Mouse (Mus musculus) layer of hippocampus, adult 9-10 months (tissue): Measurements from ENCODE around the gene Ank2.
A peak's percentile ranks its signal among the peaks of the same experiment; 100 is the strongest.

Experiments
- DNase-seq: peaks from one replicate; pipeline ENCODE4 v3.0.0; 2022; ENCODE audit warnings: low spot score

Gene Ank2

DNA sequence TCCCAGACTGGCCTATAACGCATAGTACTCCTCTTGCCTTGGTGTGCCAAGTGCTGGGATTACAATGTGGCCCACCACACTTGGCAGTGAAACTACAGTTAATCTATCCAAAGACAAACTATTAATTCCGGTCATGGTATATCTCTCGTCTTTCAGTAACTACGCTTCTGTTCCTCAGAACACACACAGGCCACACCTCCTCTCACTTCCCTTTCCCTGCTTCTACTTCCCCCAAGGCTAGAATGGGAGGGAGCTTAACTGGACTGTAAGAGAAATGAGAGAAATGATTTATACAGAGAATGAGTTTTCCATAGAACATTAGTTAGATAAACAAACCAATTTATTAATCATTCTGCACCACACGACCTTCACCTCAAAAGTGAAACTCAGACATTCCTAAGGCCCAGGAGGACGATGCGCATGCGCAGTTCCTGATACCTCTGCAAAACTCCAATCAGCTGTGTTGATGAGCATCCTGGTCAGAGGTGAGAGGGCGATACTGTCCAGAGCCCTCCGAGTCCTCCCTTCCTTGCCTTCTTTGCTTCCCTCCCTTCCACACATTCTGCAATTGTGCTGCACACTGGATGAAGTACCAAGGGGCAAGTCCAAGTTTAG is 206.2 kb downstream of the Ank2 start:
- DNase-seq: no peak

DNA sequence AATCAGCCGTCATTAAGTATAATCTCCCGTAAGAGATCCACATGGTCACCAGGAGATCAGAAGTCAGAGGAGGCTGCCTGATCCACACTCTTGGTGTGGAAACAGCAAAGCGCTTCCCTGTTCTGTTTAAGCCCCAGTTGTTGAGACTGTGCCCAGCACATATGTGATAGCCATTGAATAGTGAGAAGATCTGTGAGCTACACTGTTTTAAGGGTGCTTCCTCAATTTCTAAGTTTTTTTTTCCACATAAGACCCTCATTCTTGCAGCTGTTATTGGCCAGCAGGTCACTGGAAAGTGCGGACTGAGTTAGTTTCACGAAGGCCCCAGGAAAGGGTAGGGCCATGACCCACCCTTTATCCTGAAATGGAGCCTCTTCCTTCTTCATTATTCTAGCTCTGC is 216.9 kb downstream of the Ank2 start:
- DNase-seq: no peak

DNA sequence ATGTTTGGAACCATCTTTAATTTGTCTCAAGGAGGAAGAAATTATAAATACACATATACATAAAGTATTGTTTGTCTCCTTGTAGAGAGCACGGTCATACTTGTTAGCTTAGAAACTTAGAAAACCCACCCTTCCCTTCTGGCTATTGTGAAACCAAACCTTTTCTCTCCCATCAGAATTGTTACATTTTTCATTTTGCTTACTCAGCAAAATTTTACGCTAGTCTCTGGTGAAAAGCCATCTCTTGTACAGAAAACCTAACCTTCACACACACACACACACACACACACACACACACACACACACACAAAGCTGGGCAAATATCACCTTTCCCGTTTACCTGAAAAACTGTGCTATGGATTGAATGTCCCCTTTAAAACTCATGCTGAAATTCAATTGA is 217.8 kb downstream of the Ank2 start:
- no peak for DNase-seq

DNA sequence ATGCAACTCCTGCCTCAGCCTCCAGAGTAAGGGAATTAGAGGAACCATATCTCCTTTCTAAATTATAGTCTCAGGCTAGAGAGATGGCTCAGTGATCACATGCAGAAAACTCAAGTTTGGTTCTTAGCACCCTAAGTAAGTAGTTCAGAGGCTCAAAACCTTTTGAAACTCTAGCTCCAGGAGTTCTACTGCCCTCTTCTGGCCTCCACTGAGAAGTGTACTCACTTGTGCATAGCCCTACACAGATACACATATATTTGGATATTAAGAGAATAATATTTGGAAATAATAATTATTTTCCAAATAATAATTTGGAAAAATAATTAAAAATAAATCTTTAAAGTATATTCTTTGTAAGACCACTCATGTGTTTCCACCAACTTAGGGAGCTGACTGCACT is 218.8 kb downstream of the Ank2 start:
- no peak for DNase-seq

GRCm38 (mm10) chr3:127275953-127276352 is 223.2 kb downstream of the Ank2 start:
- DNase-seq: no peak

GRCm38 (mm10) chr3:127272801-127273200 is 226.3 kb downstream of the Ank2 start:
- no peak for DNase-seq

DNA sequence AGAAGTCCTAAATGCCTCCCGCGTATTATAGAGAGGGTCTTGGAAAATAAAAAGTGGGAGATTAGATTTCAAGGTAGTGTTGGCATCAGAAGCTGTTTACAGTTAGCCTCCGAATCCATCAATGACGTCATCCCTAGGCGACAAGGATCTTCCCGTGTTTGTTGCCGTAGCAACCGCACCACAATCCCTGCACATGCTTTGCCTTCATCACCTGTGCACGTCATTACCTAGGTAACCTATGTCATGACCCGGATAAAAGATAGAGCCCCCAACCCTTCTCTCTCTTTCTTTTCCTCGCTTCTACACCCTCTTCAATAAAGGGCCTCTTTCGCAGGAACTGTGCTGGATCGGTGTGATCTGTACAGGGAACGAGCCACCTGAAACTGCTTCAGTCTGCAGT is 229.5 kb downstream of the Ank2 start:
- no peak for DNase-seq

DNA sequence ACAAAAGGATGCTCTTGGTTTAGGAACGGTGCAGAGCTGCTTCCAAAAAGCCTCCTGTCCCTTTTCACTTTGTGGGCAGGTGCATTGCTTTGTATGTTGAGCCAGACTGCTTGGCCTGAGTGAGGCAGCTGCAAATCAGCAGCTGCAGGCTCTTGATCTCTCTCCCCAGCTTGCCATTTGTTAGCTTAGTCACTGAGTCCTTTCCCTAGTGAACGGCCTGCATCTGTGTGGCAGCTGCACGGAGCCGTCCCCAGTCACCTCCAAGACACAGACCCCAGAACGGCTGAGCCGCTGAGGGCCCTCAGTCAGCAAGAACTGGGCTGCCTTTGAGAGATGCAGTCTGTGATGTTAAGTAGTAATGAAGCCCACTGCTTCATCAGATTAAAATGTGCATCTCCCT is 231.3 kb downstream of the Ank2 start:
- no peak for DNase-seq

GRCm38 (mm10) chr3:127265732-127266131 is 233.4 kb downstream of the Ank2 start:
- peak; percentile 48 for DNase-seq

- DNase-seq: no peak
These were observed 234.0 kb downstream of the Ank2 start for GRCm38 (mm10) chr3:127265182-127265581.

- DNase-seq: no peak
These were observed 238.4 kb downstream of the Ank2 start for GRCm38 (mm10) chr3:127260786-127261166.

- no peak for DNase-seq
These were observed 239.0 kb downstream of the Ank2 start for GRCm38 (mm10) chr3:127260007-127260785.

DNA sequence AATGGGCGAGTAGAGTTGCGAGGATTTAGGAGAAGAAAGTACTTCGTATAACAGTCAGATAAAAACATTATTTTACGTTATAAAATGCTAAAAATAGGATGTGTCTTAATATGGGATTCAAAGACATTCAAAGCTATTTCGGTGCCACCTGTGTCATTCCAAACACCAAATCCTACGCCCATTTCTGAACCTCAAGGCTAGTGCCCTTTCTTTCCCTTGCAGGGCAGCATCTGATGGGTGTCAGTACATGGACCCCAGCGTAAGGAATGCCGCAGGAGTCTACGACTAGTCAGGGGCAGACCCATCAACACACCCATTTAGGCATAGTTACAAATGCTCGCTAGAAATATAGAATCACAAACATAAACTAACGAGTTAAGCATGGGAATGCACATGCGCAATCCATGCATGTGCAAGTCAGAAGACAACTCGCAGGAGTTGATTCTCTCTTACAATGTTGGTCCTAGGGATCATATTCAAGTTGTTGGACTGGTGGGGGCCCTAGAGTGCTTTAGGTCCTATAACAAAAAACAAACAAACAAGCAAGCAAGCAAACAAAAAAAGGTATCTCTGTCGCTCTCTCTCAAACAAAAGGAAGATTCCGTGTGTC is 240.6 kb downstream of the Ank2 start:
- DNase-seq: no peak

DNA sequence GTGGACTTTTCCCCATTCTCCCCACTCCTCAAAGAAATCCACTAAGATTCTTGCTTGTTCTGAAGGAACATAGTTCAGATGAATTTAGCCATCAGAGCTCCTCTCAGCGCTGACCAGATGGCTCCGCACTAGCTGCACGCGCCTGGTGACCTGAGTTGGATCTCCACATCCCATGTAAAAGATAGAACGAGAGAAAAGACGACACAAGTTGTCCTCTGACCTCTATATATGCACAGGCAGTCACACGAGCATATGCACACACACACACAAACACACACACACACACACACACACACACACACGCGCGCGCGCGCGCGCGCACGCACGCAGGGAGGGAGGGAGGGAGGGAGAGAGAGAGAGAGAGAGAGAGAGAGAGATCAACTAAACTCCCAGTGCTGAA is 241.2 kb downstream of the Ank2 start:
- no peak for DNase-seq

GRCm38 (mm10) chr3:127257279-127257925 is 241.7 kb downstream of the Ank2 start:
- DNase-seq: peak; percentile 43

GRCm38 (mm10) chr3:127256681-127257080 is 242.5 kb downstream of the Ank2 start:
- DNase-seq: no peak

- no peak for DNase-seq
These were observed 248.2 kb downstream of the Ank2 start for GRCm38 (mm10) chr3:127250930-127251329.

DNA sequence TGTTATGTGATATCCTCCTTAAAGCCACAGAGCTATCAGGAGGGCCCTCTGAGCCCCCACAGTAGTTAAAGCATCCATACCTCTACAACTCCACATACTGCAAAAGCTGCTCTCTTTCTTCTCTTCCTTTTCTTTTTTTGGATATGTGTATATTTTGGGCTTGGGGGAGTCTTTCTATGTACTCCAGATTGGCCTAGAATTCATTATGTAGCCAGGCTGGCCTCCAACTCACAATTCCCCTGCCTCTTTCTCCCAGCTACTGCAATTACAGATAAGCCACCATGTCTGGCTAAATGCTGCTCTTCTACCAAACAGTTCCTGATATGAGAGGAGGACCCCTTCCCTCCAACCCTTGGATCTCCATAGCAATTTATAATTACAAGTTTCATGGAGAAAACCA is 250.5 kb downstream of the Ank2 start:
- no peak for DNase-seq

GRCm38 (mm10) chr3:127246989-127247708 is 252.0 kb downstream of the Ank2 start:
- no peak for DNase-seq

- no peak for DNase-seq
These were observed 255.1 kb downstream of the Ank2 start for GRCm38 (mm10) chr3:127243928-127244642.

- no peak for DNase-seq
These were observed 256.8 kb downstream of the Ank2 start for GRCm38 (mm10) chr3:127242234-127242810.
